Mouse (Mus musculus) hindbrain, embryonic 16.5 days (tissue): ENCODE results near the gene Adssl1. TPM values are rescaled to one million over a fixed set of nuclear protein-coding genes. Genes with fewer than 3 reads are reported as not detected.
A peak's percentile ranks its signal among the peaks of the same experiment; 100 is the strongest.

Experiments used
- ATAC-seq: fragments of 200-750 bp; cut with Nextera tagmentation; 2 replicates; pipeline ENCODE4 v1.8.0; 2017; ENCODE audit warnings: moderate TSS enrichment, moderate library complexity
- H3K27ac ChIP-seq: fragments of 300-500 bp; sonication (generic); 2 replicates; pipeline ENCODE4 v1.5.1; 2014; ENCODE audit warnings: low read depth, mild to moderate bottlenecking, control low read depth, low read length, moderate library complexity
- H3K27me3 ChIP-seq: fragments of 300-500 bp; sonication (generic); replicated peaks from 2 replicates; pipeline ENCODE4 v1.6.1; 2014; ENCODE audit warnings: low read length; ENCODE audit not compliant: control insufficient read depth, insufficient read depth
- H3K36me3 ChIP-seq: fragments of 300-500 bp; sonication (generic); 2 replicates; pipeline ENCODE4 v1.6.1; 2014; ENCODE audit warnings: mild to moderate bottlenecking, low read length, moderate library complexity, mixed read lengths; ENCODE audit not compliant: control insufficient read depth, insufficient read depth
- H3K4me1 ChIP-seq: fragments of 300-500 bp; sonication (generic); 2 replicates; pipeline ENCODE4 v1.6.1; 2014; ENCODE audit warnings: low read depth, low read length; ENCODE audit not compliant: control insufficient read depth, insufficient read depth
- H3K4me2 ChIP-seq: fragments of 300-500 bp; sonication (generic); 2 replicates; pipeline ENCODE4 v1.6.1; 2014; ENCODE audit warnings: mild to moderate bottlenecking, low read length, control low read depth, moderate library complexity
- H3K4me3 ChIP-seq: fragments of 300-500 bp; sonication (generic); 2 replicates; pipeline ENCODE4 v1.5.1; 2014; ENCODE audit warnings: mild to moderate bottlenecking, low read length, control low read depth, moderate library complexity
- H3K9ac ChIP-seq: fragments of 300-500 bp; sonication (generic); 2 replicates; pipeline ENCODE4 v1.6.1; 2014; ENCODE audit warnings: low read depth, mild to moderate bottlenecking, control low read depth, low read length, moderate library complexity
- H3K9me3 ChIP-seq: fragments of 300-500 bp; sonication (generic); 2 replicates; pipeline ENCODE4 v1.6.1; 2014; ENCODE audit warnings: mild to moderate bottlenecking, low read length, moderate library complexity; ENCODE audit not compliant: control insufficient read depth
- WGBS: fragments of 180-500 bp; shearing (Covaris S2); extraction: QIAGEN DNeasy Blood & Tissue Kit; methylation state at CpG from one replicate; pipeline ENCODE4 v1.1.7; 2014; 5-methylcytosine and 5-hydroxymethylcytosine counted together
- polyA plus RNA-seq: library from polyadenylated mRNA; unstranded; fragments of >200 nt; fragmentation: Nextera tagmentation; extraction: Ambion mirVana; gene quantifications from 2 replicates; pipeline ENCODE4 v1.2.1, GENCODE M21; 2015

The Adssl1 gene
- polyA plus RNA-seq, 1 experiment from 2014 or later = 7.7 TPM

DNA sequence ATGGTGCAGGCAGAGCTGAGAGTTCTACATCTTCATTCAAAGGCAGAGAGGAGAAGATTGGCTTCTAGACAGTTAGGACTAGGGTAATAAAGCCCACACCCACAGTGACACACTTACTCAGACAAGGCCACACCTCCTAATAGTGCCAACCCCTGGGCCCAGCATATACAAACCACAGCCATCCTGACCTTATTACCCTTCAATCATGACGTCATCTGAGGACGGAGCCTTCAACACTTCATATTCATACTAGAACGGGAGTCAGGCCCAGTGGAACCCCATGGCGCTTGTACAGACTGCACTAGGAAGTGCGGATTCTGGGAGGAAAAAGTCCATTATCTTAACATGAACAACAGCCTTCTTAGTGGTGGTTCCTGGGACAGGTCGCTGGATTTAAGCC lies 23.3 kb downstream of the Adssl1 start:
- Histone ChIP-seq H3K36me3 (no peaks in the 10 kb centered on the region; the same call in 1 of the 2 replicates), H3K4me1 (peaks cover 19% of the 10 kb centered on the region), H3K4me2 (no peak overlapping the region), H3K27ac (no peak overlapping the region), H3K9ac (no peak overlapping the region), H3K4me3 (no peak overlapping the region), H3K27me3 (no peaks in the 10 kb centered on the region), H3K9me3 (no peaks in the 10 kb centered on the region)
- ATAC-seq = no peak
- WGBS = 93% methylated on average over 6 of the region's 6 CpGs

DNA sequence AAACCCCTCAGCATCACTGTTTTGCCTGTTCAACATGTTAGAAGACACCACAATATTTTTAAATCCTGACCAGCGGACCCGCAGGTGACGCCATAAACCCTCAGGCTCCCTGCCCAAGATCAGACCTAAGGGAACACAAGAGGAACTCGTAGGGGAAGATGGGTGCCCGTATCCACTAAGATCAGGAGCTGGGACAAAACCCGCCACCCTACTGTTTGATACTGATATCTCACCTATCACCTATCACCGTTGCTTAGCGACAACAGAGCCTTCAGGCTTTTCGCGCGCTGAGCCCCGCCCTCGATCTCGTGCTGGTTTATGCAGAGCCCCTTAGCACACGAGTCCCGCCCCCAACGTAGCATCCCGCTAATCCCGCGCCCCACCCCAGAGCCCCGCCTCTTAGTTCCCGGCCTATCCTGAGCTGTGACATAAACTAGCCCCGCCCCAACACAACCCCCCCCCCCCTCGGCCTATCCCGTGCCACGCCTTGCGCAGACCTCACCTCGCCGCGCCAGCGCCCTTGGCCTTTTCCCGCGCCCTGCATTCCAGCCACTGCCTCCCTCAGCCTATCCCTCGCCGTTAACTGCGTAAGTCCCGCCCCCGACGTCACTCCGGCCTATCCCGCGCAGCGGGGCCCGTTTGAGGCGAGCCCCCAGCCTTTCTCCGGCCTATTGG lies 24.5 kb downstream of the Adssl1 start, which contains the start of gene Siva1:
Gene Siva1 (plus strand): TSS at position 500 of the 675 bp plus-strand sequence.
- H3K4me1 ChIP-seq = peaks cover 19% of the 10 kb centered on the region
- peak within 1 kb of the TSS; percentile 66 for H3K9ac ChIP-seq
- under 1% methylated on average over 46 of the region's 46 CpGs for WGBS
- peak; percentile 97 for ATAC-seq
- H3K9me3 ChIP-seq = no peaks in the 10 kb centered on the region
- peak within 1 kb of the TSS; percentile 75 for H3K27ac ChIP-seq
- no peaks in the 10 kb centered on the region for H3K27me3 ChIP-seq
- peak within 1 kb of the TSS; percentile 53 for H3K4me3 ChIP-seq
- peak within 1 kb of the TSS; percentile 73 for H3K4me2 ChIP-seq
- H3K36me3 ChIP-seq = peaks cover 4% of the 10 kb centered on the region

GRCm38 (mm10) chr12:112644855-112645506 lies 25.1 kb downstream of the Adssl1 start:
- Histone ChIP-seq H3K9ac (peak overlapping the region; percentile 66), H3K9me3 (no peaks in the 10 kb centered on the region), H3K27ac (peak overlapping the region; percentile 75), H3K4me3 (peak overlapping the region; percentile 53), H3K36me3 (peaks cover 7% of the 10 kb centered on the region), H3K4me2 (peak overlapping the region; percentile 73), H3K27me3 (no peaks in the 10 kb centered on the region), H3K4me1 (peaks cover 19% of the 10 kb centered on the region)
- under 1% methylated on average over 75 of the region's 75 CpGs for WGBS
- ATAC-seq = no peak

- H3K4me2 ChIP-seq = peak overlapping the region; percentile 73
- ATAC-seq = no peak
- no peaks in the 10 kb centered on the region for H3K9me3 ChIP-seq
- H3K36me3 ChIP-seq = peaks cover 7% of the 10 kb centered on the region
- H3K9ac ChIP-seq = peak overlapping the region; percentile 66; the same call in 1 of the 2 replicates
- peak overlapping the region; percentile 53; the same call in 1 of the 2 replicates for H3K4me3 ChIP-seq
- no peak overlapping the region for H3K27ac ChIP-seq
- peaks cover 19% of the 10 kb centered on the region for H3K4me1 ChIP-seq
- WGBS = 57% methylated on average over 6 of the region's 6 CpGs
- H3K27me3 ChIP-seq = no peaks in the 10 kb centered on the region
Measured at GRCm38 (mm10) chr12:112646139-112646538, 26.3 kb downstream of the Adssl1 start.

GRCm38 (mm10) chr12:112648081-112648480 lies 28.2 kb downstream of the Adssl1 start:
- peaks cover 19% of the 10 kb centered on the region for H3K4me1 ChIP-seq
- H3K4me2 ChIP-seq = no peak overlapping the region
- ATAC-seq = no peak
- WGBS = 95% methylated on average over 5 of the region's 5 CpGs
- no peaks in the 10 kb centered on the region for H3K27me3 ChIP-seq
- H3K36me3 ChIP-seq = peaks cover 13% of the 10 kb centered on the region
- H3K9me3 ChIP-seq = no peaks in the 10 kb centered on the region
- no peak overlapping the region for H3K4me3 ChIP-seq
- H3K27ac ChIP-seq = no peak overlapping the region
- H3K9ac ChIP-seq = no peak overlapping the region

GRCm38 (mm10) chr12:112651778-112652439 lies 32.1 kb downstream of the Adssl1 start:
- no peaks in the 10 kb centered on the region for H3K4me1 ChIP-seq
- WGBS = 83% methylated on average over 5 of the region's 5 CpGs
- H3K36me3 ChIP-seq = peaks cover 41% of the 10 kb centered on the region
- H3K27ac ChIP-seq = no peak overlapping the region
- ATAC-seq = no peak
- H3K9ac ChIP-seq = no peak overlapping the region
- H3K4me2 ChIP-seq = no peak overlapping the region
- no peaks in the 10 kb centered on the region for H3K9me3 ChIP-seq
- H3K4me3 ChIP-seq = no peak overlapping the region
- H3K27me3 ChIP-seq = no peaks in the 10 kb centered on the region

DNA sequence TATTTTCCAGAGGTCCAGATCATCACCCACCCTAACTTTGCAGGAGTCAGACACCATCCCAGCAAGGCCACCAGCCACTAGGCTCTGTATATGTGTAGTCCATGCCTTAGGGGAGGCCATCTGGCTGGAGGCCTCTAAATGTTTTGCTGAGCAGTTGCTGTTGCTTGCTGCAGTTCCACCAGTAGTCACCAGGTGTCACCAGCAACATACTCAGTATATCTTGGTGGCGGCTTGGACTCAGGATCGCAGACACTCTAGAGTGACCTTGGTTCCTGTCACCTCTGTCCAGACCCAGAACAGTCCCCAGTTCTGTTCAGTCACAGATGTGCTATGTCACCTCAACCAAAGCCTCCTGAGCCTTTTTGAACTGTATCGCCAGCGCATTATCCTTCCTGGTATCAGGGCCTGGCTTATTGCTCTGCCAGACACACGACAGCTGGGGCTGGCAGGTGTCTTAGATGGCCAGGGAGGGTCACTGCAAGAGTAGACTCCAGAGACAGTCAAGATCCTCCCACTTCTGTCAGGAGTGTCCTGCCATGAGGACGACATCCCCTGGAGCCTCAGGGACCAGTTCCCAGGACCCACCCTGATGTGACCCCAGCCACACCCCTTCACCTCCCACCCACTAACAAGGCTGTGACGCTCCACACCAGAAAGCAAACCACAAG lies 33.4 kb downstream of the Adssl1 start:
- Histone ChIP-seq H3K4me2 (no peak overlapping the region), H3K4me3 (no peak overlapping the region), H3K9me3 (no peaks in the 10 kb centered on the region), H3K27me3 (no peaks in the 10 kb centered on the region), H3K36me3 (peaks cover 53% of the 10 kb centered on the region), H3K27ac (peak overlapping the region; percentile 54), H3K4me1 (no peaks in the 10 kb centered on the region), H3K9ac (no peak overlapping the region)
- peak; percentile 35 for ATAC-seq
- 37% methylated on average over 7 of the region's 7 CpGs for WGBS

DNA sequence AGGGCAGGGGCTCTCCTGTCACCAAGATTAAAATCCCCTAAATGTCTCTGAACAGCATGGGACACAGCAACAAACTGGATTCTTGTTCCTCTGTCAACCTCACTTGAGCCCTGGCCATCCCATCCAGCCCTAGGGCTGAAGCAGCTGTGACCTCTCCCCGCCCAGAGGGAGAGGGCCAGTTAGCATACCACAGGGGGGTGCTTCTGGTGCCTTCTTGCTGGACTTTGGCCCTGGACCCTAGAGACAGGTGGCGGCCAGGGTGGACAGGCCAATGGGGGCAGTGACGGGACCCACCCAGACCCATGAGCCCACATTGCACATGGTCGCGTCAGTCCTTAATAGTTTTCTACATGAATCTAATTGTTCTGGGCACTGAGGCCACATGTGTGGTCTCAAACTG lies 34.2 kb downstream of the Adssl1 start:
- no peaks in the 10 kb centered on the region for H3K9me3 ChIP-seq
- H3K4me2 ChIP-seq = no peak overlapping the region
- peaks cover 4% of the 10 kb centered on the region; the same call in 1 of the 2 replicates for H3K4me1 ChIP-seq
- H3K36me3 ChIP-seq = peaks cover 60% of the 10 kb centered on the region
- WGBS = 89% methylated on average over 5 of the region's 5 CpGs
- ATAC-seq = no peak
- no peak overlapping the region for H3K27ac ChIP-seq
- no peaks in the 10 kb centered on the region for H3K27me3 ChIP-seq
- no peak overlapping the region for H3K4me3 ChIP-seq
- H3K9ac ChIP-seq = no peak overlapping the region
